Mouse (Mus musculus) lung, embryonic 14.5 days (tissue): Measurements from ENCODE around the gene Nufip1. TPM values are rescaled to one million over a fixed set of nuclear protein-coding genes. Genes with fewer than 3 reads are reported as not detected.

Source experiments
- ATAC-seq: fragments of 200-750 bp; cut with Nextera tagmentation; 2 replicates; pipeline ENCODE4 v1.8.0; 2017; ENCODE audit warnings: mild to moderate bottlenecking, moderate TSS enrichment, moderate library complexity; ENCODE audit not compliant: insufficient read depth
- DNase-seq: peaks from one replicate; pipeline ENCODE4 v3.0.0-alpha.2; 2015
- H3K27ac ChIP-seq: fragments of 300-500 bp; sonication (generic); 2 replicates; pipeline ENCODE4 v1.5.1; 2014; ENCODE audit warnings: low read depth, mild to moderate bottlenecking, moderate library complexity
- H3K27me3 ChIP-seq: fragments of 300-500 bp; sonication (generic); 2 replicates; pipeline ENCODE4 v1.6.1; 2014; ENCODE audit warnings: low read length, control low read depth; ENCODE audit not compliant: insufficient read depth
- H3K36me3 ChIP-seq: fragments of 300-500 bp; sonication (generic); 2 replicates; pipeline ENCODE4 v1.6.1; 2014; ENCODE audit warnings: control low read depth; ENCODE audit not compliant: insufficient read depth
- H3K4me1 ChIP-seq: fragments of 300-500 bp; sonication (generic); 2 replicates; pipeline ENCODE4 v1.6.1; 2014; ENCODE audit warnings: antibody characterized with exemption, control low read depth; ENCODE audit not compliant: insufficient read depth
- H3K4me2 ChIP-seq: fragments of 300-500 bp; sonication (generic); 2 replicates; pipeline ENCODE4 v1.6.1; 2014; ENCODE audit warnings: mild to moderate bottlenecking
- H3K4me3 ChIP-seq: fragments of 300-500 bp; sonication (generic); 2 replicates; pipeline ENCODE4 v1.5.1; 2014; ENCODE audit warnings: low read depth, low read length
- H3K9ac ChIP-seq: fragments of 300-500 bp; sonication (generic); 2 replicates; pipeline ENCODE4 v1.6.1; 2014
- H3K9me3 ChIP-seq: fragments of 300-500 bp; sonication (generic); 2 replicates; pipeline ENCODE4 v1.6.1; 2016; ENCODE audit warnings: low read depth, low read length, control low read depth
- CTCF ChIP-seq: IDR thresholded peaks from 2 replicates; pipeline ENCODE4 v1.5.1; 2016; ENCODE audit warnings: antibody characterized with exemption, low read depth
- WGBS: fragments of 180-500 bp; shearing (Covaris S2); extraction: QIAGEN DNeasy Blood & Tissue Kit; methylation state at CpG from one replicate; pipeline ENCODE4 v1.1.7; 2014; 5-methylcytosine and 5-hydroxymethylcytosine counted together
- polyA plus RNA-seq: library from polyadenylated mRNA; unstranded; fragments of >200 nt; fragmentation: Nextera tagmentation; extraction: Ambion mirVana; gene quantifications from 2 replicates; pipeline ENCODE4 v1.2.1, GENCODE M21; 2014

The Nufip1 gene
- polyA plus RNA-seq, 1 experiment from 2014 or later = 15.2 TPM

DNA sequence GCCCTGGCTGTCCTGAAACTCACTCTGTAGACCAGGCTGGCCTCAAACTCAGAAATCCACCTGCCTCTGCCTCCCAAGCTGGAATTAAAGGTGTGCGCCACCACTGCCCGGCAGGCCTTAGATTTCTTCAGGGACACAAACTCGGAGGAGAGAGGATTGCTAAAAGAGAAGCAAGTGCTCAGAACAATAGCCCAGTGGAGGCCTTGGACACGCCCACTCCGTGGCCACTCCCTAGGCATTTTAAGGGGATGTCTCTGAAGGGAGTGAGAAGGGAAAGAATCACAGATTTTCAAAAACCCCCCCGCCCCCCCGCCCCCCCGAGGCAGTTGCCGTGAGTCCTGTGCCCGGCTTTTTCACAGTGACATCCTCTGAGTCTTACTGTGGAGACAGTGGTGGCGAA, 53.5 kb downstream of the Nufip1 start:
- H3K9ac ChIP-seq = no peak overlapping the region
- H3K4me2 ChIP-seq = no peak overlapping the region; the same call in 1 of the 2 replicates
- H3K27me3 ChIP-seq = no peaks in the 10 kb centered on the region
- H3K36me3 ChIP-seq = no peaks in the 10 kb centered on the region
- no peak for ATAC-seq
- no peaks in the 10 kb centered on the region for H3K9me3 ChIP-seq
- no peak for DNase-seq
- no peaks in the 10 kb centered on the region for H3K4me1 ChIP-seq
- H3K4me3 ChIP-seq = no peak overlapping the region
- WGBS = 43% methylated on average over 11 of the region's 11 CpGs
- TF ChIP-seq CTCF = no peak
- H3K27ac ChIP-seq = no peak overlapping the region

DNA sequence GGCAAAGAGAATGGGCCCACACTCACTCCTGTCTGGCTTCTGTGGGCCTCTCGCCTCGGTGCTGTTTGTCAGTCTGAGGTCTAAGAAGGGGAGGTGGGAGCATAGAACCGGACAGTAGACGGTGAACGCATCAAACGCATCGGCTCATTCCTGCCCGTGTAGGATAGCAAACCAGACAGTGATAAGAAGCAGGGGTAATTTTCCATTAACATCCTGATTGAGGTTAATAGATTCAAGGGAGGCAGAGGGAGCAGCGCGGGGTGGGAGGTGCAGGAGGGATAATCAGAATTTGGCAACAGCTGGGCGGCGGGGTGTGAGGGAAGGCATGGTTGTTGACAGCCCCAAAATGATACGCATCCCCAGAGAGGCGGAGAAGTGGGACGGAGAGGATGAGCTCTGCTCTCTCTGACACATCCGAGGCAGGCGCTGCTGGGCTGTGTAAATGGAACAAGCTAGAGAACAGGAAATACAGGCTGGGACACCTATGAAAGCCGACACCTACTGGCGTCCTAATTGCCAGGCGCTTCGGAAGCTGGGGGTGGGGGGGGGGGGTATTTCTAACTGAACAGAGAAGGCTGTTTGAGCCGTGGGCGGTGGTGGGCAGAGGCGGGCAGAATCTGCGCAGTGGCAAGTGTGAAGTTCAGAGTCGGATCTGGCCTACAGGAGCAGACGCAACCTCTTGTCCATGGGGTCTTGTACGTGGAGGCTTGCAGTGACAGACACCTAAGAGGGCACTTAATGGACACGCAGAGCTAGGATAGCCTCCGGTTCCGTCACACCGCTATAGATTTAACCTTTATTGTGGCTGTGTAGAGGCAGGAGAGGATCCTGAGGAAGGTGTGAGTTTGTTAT, 54.4 kb downstream of the Nufip1 start:
- Histone ChIP-seq H3K4me2 (peak overlapping the region; percentile 47), H3K27ac (no peak overlapping the region), H3K4me1 (no peaks in the 10 kb centered on the region), H3K9ac (no peak overlapping the region), H3K9me3 (no peaks in the 10 kb centered on the region), H3K36me3 (no peaks in the 10 kb centered on the region), H3K27me3 (no peaks in the 10 kb centered on the region), H3K4me3 (peak overlapping the region; percentile 10)
- WGBS = 13% methylated on average over 32 of the region's 32 CpGs
- ATAC-seq = peak; percentile 81
- DNase-seq = peak; percentile 67
- no peak for TF ChIP-seq CTCF

DNA sequence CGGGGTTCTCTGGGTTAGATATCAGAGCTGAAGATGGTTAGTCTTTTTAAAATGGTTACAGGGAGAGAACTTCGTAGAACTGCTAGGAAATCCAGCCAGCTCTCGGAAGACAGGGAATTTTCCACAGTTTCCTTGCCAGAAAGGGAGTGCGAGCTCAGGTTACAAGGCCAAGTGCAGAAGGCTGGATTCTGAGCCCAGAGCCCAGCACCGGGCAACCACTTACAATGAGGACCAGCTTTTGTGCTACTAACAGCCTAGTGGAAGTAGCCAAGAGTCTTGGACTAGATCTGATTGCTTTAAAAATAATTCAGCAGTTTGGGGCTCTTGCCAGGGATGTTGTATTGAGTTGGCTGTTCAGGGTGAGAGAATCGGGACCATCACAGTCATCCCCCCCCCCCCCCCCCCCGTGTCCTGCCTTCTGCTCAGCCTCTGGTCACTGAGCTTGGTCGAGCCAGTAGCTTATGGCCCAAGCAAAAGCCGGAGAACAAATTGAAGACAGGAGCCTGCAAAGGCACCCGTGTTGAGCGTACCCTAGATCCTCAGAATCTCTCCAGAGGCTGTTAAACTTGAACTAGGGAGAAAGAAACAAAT, 59.3 kb downstream of the Nufip1 start:
- H3K36me3 ChIP-seq = no peaks in the 10 kb centered on the region
- no peak overlapping the region for H3K4me3 ChIP-seq
- no peak for TF ChIP-seq CTCF
- ATAC-seq (no peak), DNase-seq (peak; percentile 48)
- H3K9me3 ChIP-seq = no peaks in the 10 kb centered on the region
- no peak overlapping the region for H3K27ac ChIP-seq
- no peaks in the 10 kb centered on the region for H3K27me3 ChIP-seq
- H3K9ac ChIP-seq = no peak overlapping the region
- H3K4me1 ChIP-seq = no peaks in the 10 kb centered on the region
- no peak overlapping the region for H3K4me2 ChIP-seq
- WGBS = 57% methylated on average over 11 of the region's 11 CpGs

DNA sequence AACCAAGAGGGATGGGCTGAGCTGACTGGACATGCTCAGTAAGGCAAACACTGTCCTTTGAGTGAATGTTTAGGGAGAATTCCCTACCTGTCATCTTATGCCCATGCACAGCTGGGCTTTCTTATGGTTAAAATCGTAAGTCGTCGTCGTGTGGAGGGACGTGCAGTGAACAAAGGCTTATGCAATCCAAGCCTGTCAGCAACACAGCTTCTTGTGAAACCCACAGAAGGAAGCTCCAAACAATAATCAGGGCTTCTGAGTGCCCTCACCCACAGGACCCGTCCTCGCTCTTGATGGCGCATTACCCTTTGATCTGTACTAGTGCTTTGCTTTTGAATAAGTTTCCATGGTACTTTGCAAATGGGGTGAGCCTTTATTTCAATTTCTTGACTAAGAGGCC, 60.6 kb downstream of the Nufip1 start:
- WGBS = 61% methylated on average over 8 of the region's 8 CpGs
- H3K9me3 ChIP-seq = no peaks in the 10 kb centered on the region
- H3K4me3 ChIP-seq = no peak overlapping the region
- H3K4me2 ChIP-seq = no peak overlapping the region
- DNase-seq = peak; percentile 26
- TF ChIP-seq CTCF = no peak
- no peak overlapping the region for H3K9ac ChIP-seq
- H3K36me3 ChIP-seq = no peaks in the 10 kb centered on the region
- no peak for ATAC-seq
- no peaks in the 10 kb centered on the region for H3K27me3 ChIP-seq
- H3K27ac ChIP-seq = no peak overlapping the region
- H3K4me1 ChIP-seq = no peaks in the 10 kb centered on the region

DNA sequence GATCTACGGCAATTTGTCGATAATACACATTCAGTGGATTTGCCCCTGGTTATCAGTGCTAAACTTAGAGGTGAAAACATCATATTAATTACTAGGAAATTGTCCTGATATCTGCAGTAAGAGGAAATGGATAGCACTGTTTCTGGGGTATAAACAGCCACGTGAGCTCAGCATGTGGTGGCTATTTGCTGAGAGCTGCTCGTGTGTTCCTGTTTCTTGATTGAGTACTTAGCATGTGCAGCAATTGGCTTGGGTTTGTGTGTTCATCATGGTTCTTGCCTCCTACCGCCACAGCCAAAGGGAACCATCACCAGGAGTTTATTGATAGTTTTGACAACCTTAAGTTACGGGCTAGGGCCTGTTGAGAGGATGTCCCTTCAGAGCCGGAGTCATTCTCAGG, 63.6 kb downstream of the Nufip1 start:
- Histone ChIP-seq H3K36me3 (no peaks in the 10 kb centered on the region), H3K27ac (no peak overlapping the region), H3K4me3 (no peak overlapping the region), H3K9me3 (no peaks in the 10 kb centered on the region), H3K4me2 (no peak overlapping the region), H3K9ac (no peak overlapping the region), H3K4me1 (no peaks in the 10 kb centered on the region), H3K27me3 (no peaks in the 10 kb centered on the region)
- no peak for ATAC-seq
- no peak for DNase-seq
- no peak for TF ChIP-seq CTCF
- 80% methylated on average over 7 of the region's 7 CpGs for WGBS

DNA sequence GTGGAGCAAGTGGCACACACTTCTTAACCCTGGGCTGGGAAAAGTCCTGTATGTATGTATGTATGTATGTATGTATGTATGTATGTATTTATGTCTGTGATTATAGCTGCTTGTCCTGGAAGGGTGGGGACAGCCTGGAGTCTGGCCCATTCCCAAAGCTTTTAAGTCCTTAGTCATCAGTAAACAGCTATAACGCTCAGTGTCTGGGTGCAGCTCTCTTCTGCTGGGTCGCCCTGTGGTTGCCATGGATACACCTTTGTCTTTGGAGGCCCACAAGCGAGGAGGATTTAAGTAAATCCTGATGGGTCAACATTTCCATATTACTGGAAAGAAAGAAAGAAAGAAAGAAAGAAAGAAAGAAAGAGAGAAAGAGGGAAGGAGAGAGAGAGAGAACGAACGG, 65.1 kb downstream of the Nufip1 start:
- no peak overlapping the region for H3K4me3 ChIP-seq
- H3K27me3 ChIP-seq = no peaks in the 10 kb centered on the region
- H3K27ac ChIP-seq = no peak overlapping the region
- ATAC-seq (no peak), DNase-seq (peak; percentile 30)
- 33% methylated on average over 5 of the region's 5 CpGs for WGBS
- no peaks in the 10 kb centered on the region for H3K4me1 ChIP-seq
- no peak overlapping the region for H3K9ac ChIP-seq
- H3K36me3 ChIP-seq = no peaks in the 10 kb centered on the region
- H3K9me3 ChIP-seq = no peaks in the 10 kb centered on the region
- TF ChIP-seq CTCF = no peak
- H3K4me2 ChIP-seq = no peak overlapping the region

DNA sequence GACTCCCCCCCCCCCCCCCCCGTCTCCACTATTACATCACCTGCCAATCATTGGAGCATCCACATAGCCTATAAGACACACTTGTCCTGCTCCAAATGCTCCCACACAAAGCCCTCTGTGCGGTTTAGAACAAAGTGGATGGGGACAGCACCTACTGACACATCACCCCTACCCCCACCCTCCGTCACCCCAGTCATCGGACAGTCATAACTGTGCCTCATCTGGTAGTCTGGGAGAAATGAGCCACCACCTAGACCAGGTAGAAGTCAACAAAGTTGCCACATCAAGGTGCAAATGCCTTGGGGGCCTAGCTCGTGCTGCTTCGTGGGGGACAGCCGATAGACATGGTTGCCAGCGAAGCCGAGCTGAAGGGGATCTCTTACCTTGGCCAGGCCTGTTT, 66.5 kb downstream of the Nufip1 start:
- TF ChIP-seq CTCF = no peak
- no peaks in the 10 kb centered on the region for H3K9me3 ChIP-seq
- H3K36me3 ChIP-seq = no peaks in the 10 kb centered on the region
- 88% methylated on average over 9 of the region's 9 CpGs for WGBS
- H3K4me3 ChIP-seq = no peak overlapping the region
- H3K4me2 ChIP-seq = no peak overlapping the region
- DNase-seq (no peak), ATAC-seq (no peak)
- no peaks in the 10 kb centered on the region for H3K4me1 ChIP-seq
- H3K27me3 ChIP-seq = no peaks in the 10 kb centered on the region
- H3K27ac ChIP-seq = no peak overlapping the region
- no peak overlapping the region for H3K9ac ChIP-seq
